Mouse (Mus musculus) C2C12 (cell line): ENCODE results near the gene Umad1.

ENCODE experiments used
- CTCF ChIP-seq: IDR thresholded peaks from one replicate; pipeline ENCODE4 v1.5.1; 2011; ENCODE audit not compliant: control insufficient read depth, insufficient read depth, insufficient read length
- MAX ChIP-seq: IDR thresholded peaks from one replicate; pipeline ENCODE4 v1.6.1; 2011; ENCODE audit warnings: mild to moderate bottlenecking, control low read depth

- TF ChIP-seq CTCF (no peak), MAX (no peak)
Measured at GRCm38 (mm10) chr6:8368198-8368864, 109.2 kb downstream of the Umad1 start.
